Mouse (Mus musculus) hindbrain, embryonic 10.5 days (tissue): Measurements from ENCODE around the gene Fry. TPM values are rescaled to one million over a fixed set of nuclear protein-coding genes. Genes with fewer than 3 reads are reported as not detected.

ENCODE experiments used
- DNase-seq: peaks from one replicate; pipeline ENCODE4 v3.0.0-alpha.2; 2017; ENCODE audit warnings: low spot score
- H3K27ac ChIP-seq: fragments of 300-500 bp; sonication (generic); 2 replicates; pipeline ENCODE4 v1.5.1; 2016; ENCODE audit warnings: mild to moderate bottlenecking, moderate library complexity
- H3K27me3 ChIP-seq: fragments of 300-500 bp; sonication (generic); 2 replicates; pipeline ENCODE4 v1.6.1; 2016; ENCODE audit warnings: mild to moderate bottlenecking; ENCODE audit not compliant: poor library complexity, insufficient read depth, severe bottlenecking
- H3K36me3 ChIP-seq: fragments of 300-500 bp; sonication (generic); 2 replicates; pipeline ENCODE4 v1.6.1; 2016; ENCODE audit warnings: mild to moderate bottlenecking, moderate library complexity
- H3K4me1 ChIP-seq: fragments of 300-500 bp; sonication (generic); replicated peaks from 2 replicates; pipeline ENCODE4 v1.6.1; 2016; ENCODE audit warnings: mild to moderate bottlenecking
- H3K4me3 ChIP-seq: fragments of 300-500 bp; sonication (generic); 2 replicates; pipeline ENCODE4 v1.5.1; 2016; ENCODE audit warnings: mild to moderate bottlenecking, moderate library complexity
- H3K9me3 ChIP-seq: fragments of 300-500 bp; sonication (generic); 2 replicates; pipeline ENCODE4 v1.6.1; 2016; ENCODE audit warnings: mild to moderate bottlenecking, moderate library complexity
- WGBS: fragments of 180-500 bp; shearing (Covaris S2); methylation state at CpG from one replicate; pipeline ENCODE4 v1.1.7; 2016; 5-methylcytosine and 5-hydroxymethylcytosine counted together
- polyA plus RNA-seq: library from polyadenylated mRNA; unstranded; fragments of >200 nt; fragmentation: Nextera tagmentation; extraction: Ambion mirVana; gene quantifications from 2 replicates; pipeline ENCODE4 v1.2.1, GENCODE M21; 2016

Fry gene
- polyA plus RNA-seq, 1 experiment from 2014 or later: 12.5 TPM

DNA sequence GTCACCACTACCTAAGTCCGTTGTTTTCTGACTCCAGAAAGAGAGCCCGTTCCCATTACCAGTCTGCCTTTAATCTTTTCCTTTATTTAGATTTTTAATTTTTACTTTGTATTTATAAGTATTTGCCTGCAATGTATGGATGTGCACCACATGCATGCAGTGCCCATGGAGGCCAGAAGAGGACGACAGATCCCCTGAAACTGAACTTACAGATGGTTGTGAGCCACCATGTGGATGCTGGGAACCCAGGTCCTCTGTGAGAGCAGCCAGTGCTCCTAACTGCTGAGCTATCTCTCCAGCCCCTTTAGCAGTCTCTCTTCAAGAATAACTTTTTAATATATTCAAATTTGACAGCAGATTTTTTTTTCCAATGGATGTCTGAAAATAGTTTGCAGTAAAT, 223.7 kb downstream of the Fry start:
- no peak for DNase-seq

DNA sequence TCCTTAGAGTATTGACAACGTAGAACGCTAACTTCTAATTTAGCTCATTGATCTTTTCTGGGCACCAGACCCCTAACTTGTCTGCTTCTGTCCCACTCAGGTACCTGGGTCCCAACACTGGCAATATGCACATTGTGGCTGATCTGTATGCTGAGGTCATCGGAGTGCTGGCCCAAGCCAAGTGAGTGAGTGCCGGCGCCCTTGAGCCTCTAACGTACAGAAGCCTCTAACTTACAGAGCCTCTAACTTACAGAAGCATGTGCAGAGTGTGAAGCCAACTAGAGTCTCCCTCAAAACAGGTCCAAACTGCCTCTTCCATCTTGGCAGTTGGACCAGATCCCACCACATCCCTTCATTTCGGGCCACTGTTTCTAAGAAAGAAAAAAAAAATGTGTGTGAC, 227.5 kb downstream of the Fry start:
- Histone ChIP-seq H3K27ac (no peak overlapping the region), H3K4me1 (no peaks in the 10 kb centered on the region), H3K4me3 (no peak overlapping the region), H3K9me3 (peaks cover 7% of the 10 kb centered on the region; the same call in 1 of the 2 replicates), H3K27me3 (no peaks in the 10 kb centered on the region), H3K36me3 (peaks cover 12% of the 10 kb centered on the region; the same call in 1 of the 2 replicates)
- DNase-seq: no peak
- WGBS: 95% methylated on average over 7 of the region's 7 CpGs

More for the DNA sequence above, 223.7 kb downstream of the Fry start:
- Histone ChIP-seq H3K4me3 (no peak overlapping the region), H3K9me3 (peaks cover 8% of the 10 kb centered on the region), H3K4me1 (no peaks in the 10 kb centered on the region), H3K36me3 (0 out of 2 replicates have a peak, but pooled peaks cover 8% of the 10 kb centered on the region), H3K27ac (no peak overlapping the region), H3K27me3 (no peaks in the 10 kb centered on the region)
- 90% methylated on average over 3 of the region's 3 CpGs for WGBS

DNA sequence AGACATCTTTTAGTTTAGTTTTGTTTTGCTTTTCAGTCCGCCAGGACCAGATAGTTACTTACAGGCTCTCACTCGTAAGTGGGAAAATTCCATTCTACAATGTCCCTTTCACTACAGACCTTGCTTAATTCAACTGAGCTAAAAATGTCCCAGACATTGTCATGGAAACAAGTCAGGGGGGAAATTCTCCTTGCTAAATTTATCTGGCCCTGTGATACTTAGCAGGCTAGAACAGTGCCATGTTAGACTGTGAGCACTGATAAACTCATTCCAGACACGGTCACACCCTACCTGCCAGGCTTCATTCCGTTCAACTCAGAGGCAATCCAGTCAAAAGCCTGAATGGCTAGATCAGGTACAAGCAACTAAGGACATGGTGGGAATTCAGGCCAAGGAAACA, 227.9 kb downstream of the Fry start:
- Histone ChIP-seq H3K27me3 (no peaks in the 10 kb centered on the region), H3K27ac (no peak overlapping the region), H3K4me3 (no peak overlapping the region), H3K4me1 (no peaks in the 10 kb centered on the region), H3K9me3 (peaks cover 7% of the 10 kb centered on the region; the same call in 1 of the 2 replicates), H3K36me3 (peaks cover 12% of the 10 kb centered on the region; the same call in 1 of the 2 replicates)
- DNase-seq: no peak
- WGBS: 87% methylated on average over 4 of the region's 4 CpGs

DNA sequence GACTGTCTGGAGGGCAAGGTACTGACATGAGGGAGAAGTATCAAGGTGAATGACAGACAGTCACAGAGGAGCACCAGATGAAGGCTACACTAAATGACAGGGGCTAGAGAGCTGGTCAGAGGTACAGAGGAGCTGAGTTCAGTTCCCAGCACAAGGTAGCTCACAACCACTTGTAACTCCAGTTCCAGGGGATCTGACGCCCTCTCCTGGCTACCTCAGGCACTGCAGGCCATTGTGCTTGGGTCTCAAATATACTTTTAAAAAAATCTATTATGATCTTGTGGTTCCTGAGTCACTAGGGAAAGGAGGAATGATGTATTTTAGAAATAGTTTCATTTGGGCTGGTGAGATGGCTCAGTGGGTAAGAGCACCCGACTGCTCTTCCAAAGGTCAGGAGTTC, 229.4 kb downstream of the Fry start:
- Histone ChIP-seq H3K4me3 (no peak overlapping the region), H3K36me3 (peaks cover 12% of the 10 kb centered on the region; the same call in 1 of the 2 replicates), H3K4me1 (no peaks in the 10 kb centered on the region), H3K9me3 (peaks cover 7% of the 10 kb centered on the region; the same call in 1 of the 2 replicates), H3K27me3 (no peaks in the 10 kb centered on the region), H3K27ac (no peak overlapping the region)
- DNase-seq: no peak
- WGBS: 86% methylated on average over 2 of the region's 2 CpGs

DNA sequence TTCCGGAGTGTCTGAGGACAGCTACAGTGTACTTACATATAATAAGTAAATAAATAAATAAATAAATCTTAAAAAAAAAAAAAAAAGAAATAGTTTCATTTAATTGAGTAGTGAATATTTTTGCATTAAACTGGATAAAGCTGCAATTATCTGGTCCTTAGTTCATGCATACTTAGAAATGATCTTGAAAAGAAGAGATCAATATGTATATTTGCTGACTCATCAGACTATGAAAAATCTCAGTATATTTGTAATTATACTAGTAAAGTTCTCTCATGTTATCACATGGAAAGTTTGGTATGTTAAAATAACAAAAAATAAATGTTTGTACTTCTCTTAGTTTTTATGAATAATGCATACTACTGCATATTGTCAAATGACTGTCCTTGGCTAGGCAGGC, 229.9 kb downstream of the Fry start:
- H3K9me3 ChIP-seq: peaks cover 7% of the 10 kb centered on the region; the same call in 1 of the 2 replicates
- H3K4me3 ChIP-seq: no peak overlapping the region
- 92% methylated on average over 1 of the region's 1 CpGs for WGBS
- H3K4me1 ChIP-seq: no peaks in the 10 kb centered on the region
- no peaks in the 10 kb centered on the region for H3K27me3 ChIP-seq
- H3K27ac ChIP-seq: no peak overlapping the region
- DNase-seq: no peak
- peaks cover 12% of the 10 kb centered on the region; the same call in 1 of the 2 replicates for H3K36me3 ChIP-seq

DNA sequence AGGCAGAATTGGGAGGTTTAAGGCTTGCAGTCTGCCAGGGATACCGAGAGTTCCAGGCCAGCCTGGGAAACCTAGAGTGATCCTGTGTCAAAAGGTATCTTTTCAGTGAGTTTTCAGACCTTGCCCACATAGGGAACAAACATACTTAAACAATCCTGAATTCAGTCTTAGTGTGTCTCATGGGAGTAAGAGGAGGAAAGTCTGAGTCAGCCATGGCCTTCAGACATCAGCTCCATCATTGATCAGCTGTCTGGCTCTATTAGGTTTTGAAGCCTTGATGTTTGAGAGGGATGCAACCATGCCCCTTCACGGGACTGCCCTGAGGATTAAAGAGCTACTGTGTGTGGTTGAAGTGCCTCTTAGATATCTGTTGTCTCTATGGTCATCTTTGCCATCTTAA, 232.7 kb downstream of the Fry start:
- Histone ChIP-seq H3K36me3 (peaks cover 12% of the 10 kb centered on the region; the same call in 1 of the 2 replicates), H3K9me3 (peaks cover 7% of the 10 kb centered on the region; the same call in 1 of the 2 replicates), H3K27me3 (no peaks in the 10 kb centered on the region), H3K27ac (no peak overlapping the region), H3K4me1 (no peaks in the 10 kb centered on the region), H3K4me3 (no peak overlapping the region)
- WGBS: 89% methylated on average over 2 of the region's 2 CpGs
- no peak for DNase-seq

DNA sequence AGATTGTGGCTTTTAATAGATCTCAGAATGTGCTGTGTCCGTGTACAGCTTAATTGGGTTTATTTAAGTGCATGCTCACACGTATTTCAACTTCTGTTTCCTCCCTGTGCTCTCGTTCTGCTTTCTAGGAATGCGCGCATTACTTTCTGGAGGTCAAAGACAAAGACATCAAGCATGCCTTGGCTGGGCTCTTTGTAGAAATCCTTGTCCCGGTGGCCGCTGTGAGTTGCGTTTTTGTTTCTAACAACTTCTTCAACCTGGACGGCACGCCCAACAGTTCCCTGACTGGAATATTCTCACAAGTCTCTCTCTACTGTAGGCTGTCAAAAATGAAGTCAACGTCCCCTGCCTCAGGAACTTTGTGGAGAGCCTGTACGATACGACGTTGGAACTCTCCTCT, 240.2 kb downstream of the Fry start:
- Histone ChIP-seq H3K9me3 (no peaks in the 10 kb centered on the region), H3K4me1 (no peaks in the 10 kb centered on the region), H3K27ac (no peak overlapping the region), H3K4me3 (no peak overlapping the region), H3K36me3 (0 out of 2 replicates have a peak, but pooled peaks cover 4% of the 10 kb centered on the region), H3K27me3 (no peaks in the 10 kb centered on the region)
- no peak for DNase-seq
- WGBS: 93% methylated on average over 14 of the region's 14 CpGs

DNA sequence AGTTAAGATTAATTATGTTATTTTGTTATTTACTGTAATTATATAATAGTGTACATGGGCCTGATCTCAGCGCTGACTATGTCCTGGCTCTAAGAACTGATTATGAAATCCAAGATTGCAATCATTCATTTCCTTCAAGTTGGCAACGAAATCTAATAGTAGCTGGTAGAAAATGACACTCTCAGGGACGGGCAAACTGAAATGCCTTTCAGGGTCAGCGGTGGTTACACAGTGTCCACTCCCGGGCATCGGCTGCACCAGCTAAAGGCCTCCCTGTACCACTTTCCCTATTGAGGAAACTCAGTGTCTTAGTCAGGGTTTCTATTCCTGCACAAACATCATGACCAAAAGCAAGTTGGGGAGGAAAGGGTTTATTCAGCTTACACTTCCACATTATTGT, 243.8 kb downstream of the Fry start:
- Histone ChIP-seq H3K4me3 (no peak overlapping the region), H3K4me1 (no peaks in the 10 kb centered on the region), H3K9me3 (peaks cover 6% of the 10 kb centered on the region; the same call in 1 of the 2 replicates), H3K36me3 (0 out of 2 replicates have a peak, but pooled peaks cover 4% of the 10 kb centered on the region), H3K27ac (no peak overlapping the region), H3K27me3 (no peaks in the 10 kb centered on the region)
- 91% methylated on average over 6 of the region's 6 CpGs for WGBS
- DNase-seq: no peak

DNA sequence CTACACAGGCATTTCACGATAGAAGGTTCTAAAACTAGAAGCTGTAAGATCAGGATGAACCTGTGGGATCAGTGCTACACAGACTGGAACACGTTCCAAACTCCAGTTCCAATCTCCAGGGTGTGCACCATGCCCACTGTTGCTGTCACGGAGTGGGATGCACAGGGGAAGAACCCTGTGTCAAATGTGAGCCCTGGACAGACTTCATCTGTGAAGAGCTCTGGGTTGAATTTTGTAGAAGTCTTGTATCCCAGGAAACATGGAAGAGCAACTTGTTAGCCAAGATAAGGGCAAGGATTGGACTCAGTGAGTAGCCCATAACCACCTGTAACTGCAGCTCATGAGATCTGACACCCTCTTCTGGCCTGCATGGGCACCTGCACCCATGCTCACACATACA, 246.2 kb downstream of the Fry start:
- H3K9me3 ChIP-seq: peaks cover 6% of the 10 kb centered on the region; the same call in 1 of the 2 replicates
- H3K27ac ChIP-seq: no peak overlapping the region
- H3K4me3 ChIP-seq: no peak overlapping the region
- H3K36me3 ChIP-seq: no peaks in the 10 kb centered on the region
- WGBS: 86% methylated on average over 3 of the region's 3 CpGs
- H3K4me1 ChIP-seq: no peaks in the 10 kb centered on the region
- DNase-seq: no peak
- H3K27me3 ChIP-seq: no peaks in the 10 kb centered on the region

DNA sequence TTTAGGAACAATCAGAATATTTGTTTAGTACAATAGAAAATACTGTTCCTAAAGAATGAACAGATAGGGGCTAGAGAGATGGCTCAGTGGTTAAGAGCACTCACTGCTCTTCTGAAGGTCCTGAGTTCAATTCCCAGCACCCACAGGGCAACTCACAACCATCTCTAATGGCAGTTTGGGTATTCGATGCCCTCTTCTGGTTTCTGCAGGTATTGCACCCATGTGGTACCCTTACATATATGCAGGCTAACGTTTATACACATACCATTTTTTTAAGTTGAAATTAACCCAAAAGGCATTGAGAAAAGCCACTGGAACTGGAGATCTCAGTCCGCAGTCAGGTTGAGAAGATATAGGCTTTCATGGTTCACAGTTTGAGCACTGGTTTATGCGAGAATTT, 248.6 kb downstream of the Fry start:
- 79% methylated on average over 4 of the region's 4 CpGs for WGBS
- Histone ChIP-seq H3K27me3 (no peaks in the 10 kb centered on the region), H3K4me1 (no peaks in the 10 kb centered on the region), H3K4me3 (no peak overlapping the region), H3K36me3 (no peaks in the 10 kb centered on the region), H3K9me3 (peaks cover 6% of the 10 kb centered on the region; the same call in 1 of the 2 replicates), H3K27ac (no peak overlapping the region)
- no peak for DNase-seq

DNA sequence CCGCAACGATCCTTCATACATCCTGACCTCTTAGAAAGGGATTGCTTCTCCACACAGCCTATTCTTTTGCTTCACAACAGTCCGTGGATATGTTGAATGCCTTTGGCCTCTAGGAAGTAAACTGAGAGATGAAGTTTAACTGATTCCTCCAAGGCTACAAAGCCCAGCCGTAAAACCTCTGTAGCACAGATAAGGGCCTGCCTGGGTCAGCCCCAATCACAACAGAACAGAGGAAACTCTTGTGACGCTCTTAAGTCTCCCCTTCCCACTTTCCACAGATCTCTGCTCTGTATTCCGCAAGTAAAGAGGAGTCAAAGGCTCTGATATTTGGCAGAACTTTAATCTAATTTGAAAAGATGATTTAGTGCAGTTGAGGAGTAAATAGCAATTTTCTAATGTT, 251.8 kb downstream of the Fry start:
- 71% methylated on average over 6 of the region's 6 CpGs for WGBS
- H3K9me3 ChIP-seq: peaks cover 6% of the 10 kb centered on the region; the same call in 1 of the 2 replicates
- H3K4me1 ChIP-seq: no peaks in the 10 kb centered on the region
- no peaks in the 10 kb centered on the region for H3K36me3 ChIP-seq
- H3K27me3 ChIP-seq: no peaks in the 10 kb centered on the region
- H3K27ac ChIP-seq: no peak overlapping the region
- no peak for DNase-seq
- H3K4me3 ChIP-seq: no peak overlapping the region

DNA sequence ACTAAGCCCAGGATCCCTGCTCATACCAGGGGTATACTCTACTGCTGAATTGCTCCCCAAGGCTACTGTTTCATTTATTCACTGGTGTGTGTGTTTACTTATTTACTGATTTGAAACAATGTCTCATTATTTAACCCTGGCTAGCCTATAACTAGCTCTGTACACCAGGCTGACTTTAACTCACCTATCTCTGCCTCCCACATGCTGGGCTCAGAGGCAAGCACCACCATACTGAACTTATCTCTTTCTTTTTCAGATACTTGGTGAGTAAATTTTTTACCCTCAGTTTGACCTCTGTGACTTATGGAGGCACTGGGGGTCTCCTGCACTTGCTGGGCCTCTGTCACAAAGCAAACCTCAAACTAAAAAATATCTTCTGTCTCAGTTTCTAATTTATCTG, 252.4 kb downstream of the Fry start:
- Histone ChIP-seq H3K27me3 (no peaks in the 10 kb centered on the region), H3K9me3 (peaks cover 6% of the 10 kb centered on the region; the same call in 1 of the 2 replicates), H3K27ac (no peak overlapping the region), H3K4me3 (no peak overlapping the region), H3K36me3 (no peaks in the 10 kb centered on the region), H3K4me1 (no peaks in the 10 kb centered on the region)
- DNase-seq: no peak

DNA sequence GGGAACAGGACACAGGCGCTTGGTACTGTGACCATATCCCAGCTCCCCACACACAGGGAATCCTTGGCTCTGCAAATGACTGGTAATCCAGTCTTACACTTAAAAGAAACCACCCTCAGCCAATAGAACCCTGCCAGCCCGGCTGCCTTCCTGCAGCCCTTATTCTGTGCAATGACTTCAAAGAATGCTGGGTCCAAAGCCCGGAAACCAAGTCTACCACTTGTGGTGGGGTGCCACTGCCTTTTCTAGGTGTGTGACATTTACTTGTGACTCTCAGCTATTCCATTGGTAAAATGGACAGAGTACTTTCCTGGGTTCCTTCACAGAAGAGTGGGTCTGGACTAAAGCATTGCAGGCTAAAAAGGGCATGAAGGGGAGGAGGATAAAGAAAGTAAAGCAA, 254.5 kb downstream of the Fry start:
- Histone ChIP-seq H3K4me3 (no peak overlapping the region), H3K36me3 (no peaks in the 10 kb centered on the region), H3K27me3 (no peaks in the 10 kb centered on the region), H3K4me1 (no peaks in the 10 kb centered on the region), H3K27ac (no peak overlapping the region), H3K9me3 (no peaks in the 10 kb centered on the region)
- no peak for DNase-seq
- 76% methylated on average over 3 of the region's 3 CpGs for WGBS
